Mouse (Mus musculus) cerebellum, adult 11 months (tissue): ENCODE data around the gene Aarsd1.

Experiments
- DNase-seq: peaks from one replicate; pipeline ENCODE4 v3.0.0; 2022

Gene Aarsd1

DNA sequence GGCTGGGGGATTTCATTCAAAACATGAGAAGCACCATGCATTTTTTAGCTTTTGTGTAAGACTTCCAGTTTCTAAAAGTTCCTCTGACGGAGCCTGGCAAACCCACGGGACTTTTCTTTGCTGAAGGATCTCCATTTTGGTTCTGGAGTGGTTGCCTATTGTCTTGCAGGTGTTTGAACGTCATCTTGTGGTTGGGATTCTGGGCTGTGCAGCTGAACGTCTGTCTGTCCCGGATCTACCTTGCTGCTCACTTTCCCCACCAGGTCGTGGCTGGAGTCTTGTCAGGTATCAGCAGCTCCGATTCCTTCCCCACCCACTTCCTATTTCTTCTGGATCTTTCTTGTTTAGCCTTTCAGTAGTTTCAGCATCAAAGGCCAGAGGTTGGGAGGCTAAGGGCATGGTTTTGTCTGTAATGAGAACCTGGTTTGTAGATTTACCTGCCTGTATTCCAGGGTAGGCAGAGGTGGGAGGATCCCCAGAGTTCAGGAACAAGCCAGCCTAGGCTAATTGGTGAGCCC, 42.9 kb downstream of the Aarsd1 start:
- no peak for DNase-seq

DNA sequence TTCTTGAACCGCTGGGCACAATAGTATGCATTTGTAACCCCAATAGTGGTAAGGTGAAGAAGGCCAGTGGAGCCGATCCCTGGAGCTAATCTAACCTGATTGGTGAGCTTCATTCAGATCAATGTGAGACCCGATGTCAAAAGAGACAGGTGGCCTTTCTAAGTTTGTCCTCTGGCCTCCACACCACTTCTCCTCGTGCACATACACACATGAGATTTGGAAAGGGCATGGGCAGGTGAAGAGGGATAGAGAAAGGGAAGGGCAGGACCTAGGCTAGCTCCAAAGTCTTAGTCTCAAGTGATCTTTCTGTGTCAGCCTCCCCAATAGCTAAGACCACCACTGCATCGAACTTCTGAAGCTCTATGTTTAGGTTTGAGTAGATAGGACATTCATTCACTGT, 47.3 kb downstream of the Aarsd1 start:
- DNase-seq, result no peak

DNA sequence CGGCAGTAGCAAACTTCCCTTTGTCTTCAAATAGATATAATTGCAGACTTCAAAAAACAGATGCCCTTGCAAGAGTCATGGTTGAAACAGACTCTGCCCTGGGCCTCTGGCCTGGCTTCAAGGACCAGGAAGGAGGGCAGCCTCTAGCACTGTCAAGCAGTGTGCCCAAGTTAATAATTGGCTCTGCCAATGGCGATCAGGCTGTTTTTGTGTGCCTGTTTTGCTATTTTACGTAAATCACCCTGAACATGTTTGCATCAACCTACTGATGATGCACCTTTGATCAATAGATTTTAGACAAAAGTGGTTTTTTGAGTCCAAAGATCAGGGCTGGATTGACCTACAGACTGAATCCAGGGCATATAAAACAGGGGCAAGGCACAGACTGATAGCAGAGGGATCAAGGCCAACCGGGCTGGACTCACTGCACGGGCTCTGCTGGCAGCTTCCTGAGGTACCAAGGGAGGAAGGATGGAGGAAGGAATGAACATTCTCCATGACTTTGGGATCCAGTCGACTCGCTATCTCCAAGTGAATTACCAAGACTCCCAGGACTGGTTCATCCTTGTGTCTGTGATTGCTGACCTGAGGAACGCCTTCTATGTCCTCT, 50.0 kb downstream of the Aarsd1 start, which contains the start of gene G6pc:
Gene G6pc (plus strand): TSS at position 236 of the 610 bp plus-strand sequence.
- no peak for DNase-seq

DNA sequence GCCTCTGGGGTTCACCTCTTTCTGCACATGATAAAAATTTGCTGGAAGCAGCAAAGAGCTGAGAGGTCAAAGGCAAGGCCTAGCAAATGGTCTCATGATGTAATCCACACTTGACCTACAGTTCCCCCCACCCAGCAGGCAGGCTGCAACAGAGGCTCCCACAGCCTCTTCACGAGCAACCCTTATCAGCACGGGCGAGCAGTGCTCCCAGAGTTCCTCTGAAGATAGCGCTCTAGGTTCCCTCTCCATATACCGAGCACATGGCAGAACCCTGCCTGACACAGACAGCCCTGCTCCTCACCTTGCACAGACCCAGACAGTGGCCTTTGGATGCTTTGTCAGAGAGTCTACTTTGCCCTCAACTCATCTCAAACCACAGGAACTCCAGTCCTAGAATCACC, 52.9 kb downstream of the Aarsd1 start:
- DNase-seq, result no peak

DNA sequence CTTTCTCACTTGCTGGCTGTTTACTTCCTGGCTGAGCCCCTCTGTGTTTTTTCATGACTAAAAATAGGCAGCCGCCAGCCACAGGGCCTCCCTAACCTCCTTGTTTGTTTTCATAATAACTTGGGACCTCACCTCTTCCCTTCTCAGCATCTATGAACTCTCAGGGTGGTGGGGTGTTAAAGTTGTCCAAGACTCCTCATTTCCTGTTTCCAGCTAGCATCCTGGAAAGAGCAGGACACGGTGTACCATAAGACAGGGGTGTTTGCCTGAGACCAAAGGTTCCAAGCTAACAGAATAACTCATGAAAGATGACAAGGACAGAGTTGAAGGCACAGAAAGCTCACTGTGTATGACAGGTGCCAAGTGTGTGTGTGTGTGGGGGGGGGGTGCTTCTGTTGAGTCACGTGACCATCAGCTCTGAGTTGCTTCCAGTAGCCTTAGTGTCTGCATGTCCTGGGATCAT, 56.7 kb downstream of the Aarsd1 start:
- DNase-seq, result no peak

DNA sequence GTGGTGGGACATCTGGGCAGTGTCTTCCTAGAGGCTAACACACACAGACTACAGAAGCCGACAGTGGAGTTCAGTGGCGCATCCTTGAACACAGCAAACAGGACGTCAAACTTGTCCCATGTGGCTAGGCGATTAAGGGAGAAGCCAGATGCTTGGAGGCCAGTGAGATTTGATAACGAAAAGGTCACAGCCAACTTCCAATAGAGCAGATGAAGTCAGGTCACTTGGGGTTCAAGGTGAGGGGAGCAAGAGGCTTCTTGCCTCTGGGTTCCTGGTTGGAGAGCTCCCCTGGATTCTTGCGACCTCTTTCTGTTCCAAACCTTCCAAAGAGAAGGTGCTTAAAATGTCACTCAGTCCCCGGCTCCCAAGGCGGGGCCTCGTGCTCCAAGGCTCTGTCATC, 57.6 kb downstream of the Aarsd1 start:
- DNase-seq, result no peak

DNA sequence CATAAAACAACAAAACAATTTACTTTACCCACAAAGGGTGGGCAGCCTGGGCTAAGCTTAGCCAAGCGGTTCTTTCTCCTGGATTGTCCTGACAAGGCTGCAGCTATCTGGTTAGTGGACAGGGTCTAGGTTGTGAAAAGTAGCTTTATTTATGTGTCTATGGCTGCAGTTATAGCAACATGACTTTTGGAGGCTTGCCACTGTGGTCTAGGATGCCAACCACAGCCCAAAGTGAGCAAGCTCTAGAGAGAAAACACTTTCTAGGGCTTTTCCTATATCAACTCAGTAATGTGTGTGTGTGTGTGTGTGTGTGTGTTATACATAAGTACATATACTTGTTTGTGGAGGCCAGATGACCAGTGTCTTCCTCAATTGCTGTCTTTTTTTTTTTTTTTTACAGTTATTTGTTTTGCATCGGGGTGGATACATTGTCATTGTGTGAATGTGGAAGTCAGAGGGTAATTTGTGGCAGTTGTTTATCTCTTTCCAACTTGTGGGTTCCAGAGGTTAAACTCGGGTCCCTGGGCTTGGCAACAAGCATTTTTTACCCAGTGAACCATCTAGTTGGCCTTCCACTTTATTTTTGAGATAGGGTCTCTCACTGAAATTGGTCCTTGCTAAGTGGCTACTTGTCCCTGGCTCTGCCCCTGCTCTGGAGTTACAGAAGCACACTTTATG, 59.8 kb downstream of the Aarsd1 start:
- DNase-seq, result no peak
